20 mouse cellular contexts compared by ENCODE assay signal in the genomic region with DNA sequence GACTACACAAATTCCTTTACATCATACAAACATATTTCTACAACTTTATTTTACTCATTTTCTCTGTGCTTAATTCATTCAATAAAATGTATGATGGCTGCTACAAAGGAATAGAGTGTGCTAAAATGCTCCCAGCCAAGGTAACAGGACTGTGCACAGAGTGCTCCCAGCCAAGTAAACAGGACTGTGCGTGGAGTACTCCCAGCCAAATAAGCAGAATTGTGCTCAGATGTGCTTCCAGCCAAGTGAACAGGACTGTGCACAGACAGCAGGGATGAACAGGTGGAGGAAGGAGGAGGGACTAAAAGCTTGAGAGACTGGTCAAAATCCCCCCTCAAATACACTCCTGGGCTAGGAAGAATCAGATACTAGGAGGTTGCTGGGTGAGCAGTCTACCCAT.
"Had no signal": no experiment of that assay in that cellular context is flagged by ENCODE, and none has a peak within 500 bp of the region (broad histone marks: within the 10 kb centered on the region; RNA-seq: fewer than 3 reads in every experiment).

No protein-coding gene starts in this region.

- H3K9me3 ChIP-seq: liver, embryonic 12.5 days; liver, embryonic 15.5 days; lung, embryonic 15.5 days; megakaryocyte, embryonic 14.5 days; midbrain, embryonic 10.5 days; stomach, embryonic 15.5 days had no signal

- H3K4me2 ChIP-seq: liver, embryonic 12.5 days; liver, embryonic 15.5 days; lung, embryonic 15.5 days; stomach, embryonic 15.5 days had no signal

- H3K4me1 ChIP-seq: liver, embryonic 12.5 days; liver, embryonic 15.5 days; lung, embryonic 15.5 days; megakaryocyte, embryonic 14.5 days; midbrain, embryonic 10.5 days; stomach, embryonic 15.5 days had no signal

- DNase-seq: kidney, adult 2 months; kidney, postnatal 25 days; layer of hippocampus, adult 9-11 months; lung, adult 18-20 months; lung, postnatal 10 days; lung, postnatal 36 days; retina, postnatal 1 day; right cerebral cortex, postnatal 25 days; spleen, adult 18-20 months; thymus, postnatal 25 days had no signal

- H3K4me3 ChIP-seq: layer of hippocampus, adult 2 months; left cerebral cortex, adult 2 months; liver, embryonic 12.5 days; liver, embryonic 15.5 days; lung, embryonic 15.5 days; megakaryocyte, embryonic 14.5 days; midbrain, embryonic 10.5 days; stomach, embryonic 15.5 days had no signal

- ATAC-seq: intestine, postnatal 0 days; liver, embryonic 12.5 days had no signal

- H3K27ac ChIP-seq: kidney, postnatal 0 days; layer of hippocampus, adult 2 months; left cerebral cortex, adult 2 months; liver, embryonic 12.5 days; liver, embryonic 15.5 days; lung, embryonic 15.5 days; midbrain, embryonic 10.5 days; stomach, embryonic 15.5 days had no signal

- H3K36me3 ChIP-seq: liver, embryonic 12.5 days; liver, embryonic 15.5 days; lung, embryonic 15.5 days; midbrain, embryonic 10.5 days; stomach, embryonic 15.5 days had no signal

- H3K27me3 ChIP-seq: liver, embryonic 12.5 days; liver, embryonic 15.5 days; lung, embryonic 15.5 days; megakaryocyte, embryonic 14.5 days; stomach, embryonic 15.5 days had no signal

- H3K9ac ChIP-seq: liver, embryonic 12.5 days; liver, embryonic 15.5 days; lung, embryonic 15.5 days; stomach, embryonic 15.5 days had no signal
